Mouse (Mus musculus) kidney, adult 9 months (tissue): ENCODE results near the gene Btbd11.

Experiments used
- DNase-seq: peaks from one replicate; pipeline ENCODE4 v3.0.0; 2022

Gene Btbd11

DNA sequence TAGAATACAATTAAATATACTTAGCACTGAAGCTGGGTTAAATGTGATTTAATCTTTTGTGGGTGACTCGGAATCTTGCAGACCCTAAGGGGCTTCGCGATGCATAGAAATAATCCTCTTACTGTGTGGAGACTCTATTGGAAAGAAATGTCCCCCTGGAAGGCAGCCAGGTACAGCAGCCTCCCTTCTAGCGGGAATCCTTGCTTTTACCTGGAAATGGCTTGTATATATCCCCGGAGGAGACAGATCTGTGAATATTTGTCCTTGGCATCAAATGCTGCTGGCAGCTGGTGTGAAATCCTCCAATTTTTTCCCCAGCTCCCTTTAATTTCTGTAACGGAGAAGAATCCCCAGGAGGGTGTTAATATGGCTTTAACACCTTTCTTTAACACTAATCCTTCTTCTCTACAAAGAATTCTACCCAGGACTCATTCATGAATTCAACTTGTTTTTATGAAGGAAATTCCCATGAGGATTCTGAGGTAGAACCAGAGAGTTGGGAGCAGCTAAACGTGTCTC lies 146.6 kb downstream of the Btbd11 start:
- no peak for DNase-seq

DNA sequence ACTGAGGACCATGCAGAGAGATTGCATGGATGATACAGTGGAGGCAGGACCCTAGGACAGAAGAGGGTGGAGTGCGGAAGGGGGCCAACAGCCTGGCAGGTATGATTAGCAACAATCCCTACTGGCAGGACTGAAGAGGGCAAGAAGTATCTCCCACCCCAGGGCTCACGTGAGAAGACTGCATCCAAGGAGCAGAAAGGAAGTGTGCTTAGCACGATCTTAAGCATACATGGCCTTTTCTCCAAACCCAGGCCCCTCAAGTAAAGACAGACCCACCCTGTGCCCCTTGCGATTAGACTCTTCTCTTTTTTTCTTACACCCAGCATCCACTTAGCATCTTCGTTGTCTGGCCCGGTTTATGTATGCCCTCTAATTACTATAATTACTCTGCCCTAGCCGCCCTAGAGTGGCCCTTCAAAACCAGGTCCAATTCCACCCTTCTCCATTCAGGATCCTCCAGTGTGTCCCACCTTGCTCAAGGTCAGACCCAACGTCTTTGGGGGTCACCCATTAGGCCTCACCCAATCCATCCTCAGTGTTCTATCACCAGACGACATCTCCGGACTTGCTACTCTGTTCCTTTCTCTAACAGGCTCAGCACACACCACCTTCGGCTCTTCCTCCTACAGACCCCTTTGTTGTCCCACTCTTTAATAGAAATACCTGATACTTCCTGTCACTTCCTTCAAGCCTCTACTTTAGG lies 151.6 kb downstream of the Btbd11 start:
- no peak for DNase-seq

DNA sequence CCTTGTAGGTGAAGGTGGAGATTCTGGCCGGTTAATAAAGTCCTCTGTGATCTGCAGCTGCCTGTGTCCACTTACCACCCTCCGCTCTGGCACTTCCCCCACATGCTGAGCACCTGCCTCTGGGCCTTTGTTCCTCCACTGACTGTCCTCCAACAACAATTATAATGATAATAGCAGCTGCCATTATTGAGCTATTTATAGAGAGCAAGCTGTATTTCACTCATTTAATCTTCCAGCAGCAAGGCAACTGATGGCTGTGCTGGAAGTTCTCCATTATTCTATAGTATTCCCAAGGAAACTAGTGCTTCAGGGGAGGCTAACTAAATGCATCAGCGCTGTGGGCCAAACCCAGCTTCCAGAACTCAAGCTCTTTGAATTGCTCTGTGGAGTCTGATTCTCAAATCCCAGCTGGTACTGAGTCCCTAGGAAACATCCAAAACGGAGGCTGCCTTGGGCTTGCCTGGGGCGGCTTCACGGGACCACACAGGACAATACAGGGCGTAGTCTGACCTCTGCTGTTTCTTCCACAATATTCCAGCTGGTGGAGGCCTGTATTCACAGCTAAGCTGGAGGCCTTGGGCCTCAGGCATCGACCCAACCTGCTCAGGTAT lies 153.0 kb downstream of the Btbd11 start:
- no peak for DNase-seq

DNA sequence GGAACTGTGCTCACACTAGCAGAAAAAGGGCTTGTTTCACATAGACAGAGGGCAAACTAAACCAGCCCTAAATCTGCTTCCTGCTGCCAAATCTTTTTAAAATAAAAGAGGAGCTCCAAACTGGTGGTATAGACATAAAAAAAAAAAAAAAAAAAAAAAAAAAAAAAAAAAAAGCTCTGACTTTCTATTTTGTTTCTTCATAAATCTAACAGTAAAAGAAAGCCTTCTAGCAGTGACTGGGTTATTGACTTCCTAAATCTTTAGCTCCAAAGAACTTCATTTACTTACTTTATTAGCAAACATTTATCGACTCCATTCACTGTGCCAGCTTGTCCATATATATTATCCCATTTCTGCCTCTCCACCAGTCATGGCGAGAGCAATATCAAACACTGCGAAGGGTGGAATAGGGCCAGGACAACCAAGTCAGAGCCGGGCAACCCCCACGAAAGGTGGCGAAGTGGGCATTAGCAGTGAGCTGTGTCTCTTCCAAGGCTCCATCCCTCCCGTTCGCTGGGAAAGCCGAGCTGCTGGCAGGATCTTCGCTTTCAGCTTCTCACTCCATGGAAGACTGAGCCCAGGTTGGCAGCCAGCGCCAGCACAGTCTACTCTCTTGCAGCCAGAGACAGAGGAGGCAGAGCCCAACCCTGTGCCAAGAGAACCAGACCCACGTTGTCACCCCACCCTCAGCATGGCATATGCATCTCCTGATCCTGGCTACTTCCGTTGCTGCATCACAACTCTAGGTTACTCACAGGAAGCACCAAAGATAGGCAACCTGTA lies 153.9 kb downstream of the Btbd11 start:
- DNase-seq: no peak

DNA sequence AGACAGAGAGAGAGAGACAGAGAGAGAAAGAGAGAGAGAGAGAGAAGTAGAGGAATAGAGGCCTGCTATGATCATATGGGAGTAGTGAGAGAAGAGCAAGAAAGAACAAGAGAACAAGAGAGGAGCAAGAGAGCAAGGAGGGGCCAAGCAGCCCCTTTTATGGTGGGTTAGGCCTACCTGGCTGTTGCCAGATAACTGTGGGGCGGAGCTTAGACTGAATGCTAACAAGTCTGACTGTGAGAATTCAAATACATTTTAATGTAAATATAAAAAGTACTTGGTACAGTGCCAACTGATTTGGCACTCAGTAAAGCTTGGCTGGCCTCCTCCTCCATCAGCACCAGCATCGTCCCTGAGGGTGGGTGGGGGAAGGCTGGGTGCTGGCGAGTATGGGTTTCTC lies 154.9 kb downstream of the Btbd11 start:
- DNase-seq: no peak

DNA sequence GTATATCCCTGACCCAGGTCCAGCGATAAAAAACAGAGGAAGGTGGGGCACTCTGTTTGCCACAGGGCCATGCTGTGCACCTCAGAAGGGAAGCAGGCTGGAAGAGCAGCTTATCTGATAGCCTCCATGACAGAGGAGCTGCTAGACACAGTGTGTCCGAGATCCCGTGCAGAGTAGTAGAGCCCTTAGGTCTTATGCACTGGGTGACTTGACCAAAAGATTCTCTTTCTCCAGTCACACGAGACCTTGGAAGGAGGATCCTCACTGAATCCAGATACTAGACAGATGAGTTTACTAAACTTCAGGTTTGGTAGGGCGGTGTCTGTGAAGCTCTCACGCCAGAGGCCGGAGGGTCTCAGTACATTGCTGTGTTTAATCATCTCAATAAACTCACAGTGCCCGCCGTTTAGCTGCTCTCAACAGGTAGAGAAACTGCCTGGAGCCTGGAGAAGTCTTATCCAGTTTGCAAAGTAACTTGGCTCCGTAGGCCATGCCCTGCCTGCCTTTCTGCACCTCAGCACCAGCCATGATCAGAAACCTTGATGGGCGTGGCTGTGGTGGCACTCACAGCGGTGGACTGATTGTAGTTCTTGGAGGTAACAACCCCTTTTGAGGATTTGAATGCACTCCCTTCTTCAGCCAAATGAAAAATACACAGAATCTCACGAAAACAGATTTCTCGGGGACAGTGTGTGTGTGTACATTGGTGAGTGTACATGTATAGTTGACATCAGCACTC lies 155.4 kb downstream of the Btbd11 start:
- no peak for DNase-seq

DNA sequence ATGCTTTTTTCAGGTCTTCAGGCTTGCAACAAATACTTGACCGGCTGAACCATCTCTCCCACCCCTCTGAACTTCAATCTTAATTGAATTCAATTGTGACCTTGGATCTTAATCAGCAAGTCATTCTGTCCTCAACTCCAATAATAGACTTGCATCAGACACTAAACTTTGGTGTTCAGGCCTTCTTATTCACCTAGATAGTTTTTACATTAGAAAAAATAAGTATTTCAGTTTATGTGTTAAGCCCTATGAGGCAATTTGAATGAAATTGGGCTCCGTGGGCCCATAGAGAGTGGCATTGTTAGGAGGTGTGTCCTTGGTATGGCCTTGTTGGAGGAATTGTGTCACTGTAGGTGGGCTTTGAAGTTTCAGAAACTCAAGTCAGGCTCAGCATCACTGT lies 156.7 kb downstream of the Btbd11 start:
- no peak for DNase-seq

DNA sequence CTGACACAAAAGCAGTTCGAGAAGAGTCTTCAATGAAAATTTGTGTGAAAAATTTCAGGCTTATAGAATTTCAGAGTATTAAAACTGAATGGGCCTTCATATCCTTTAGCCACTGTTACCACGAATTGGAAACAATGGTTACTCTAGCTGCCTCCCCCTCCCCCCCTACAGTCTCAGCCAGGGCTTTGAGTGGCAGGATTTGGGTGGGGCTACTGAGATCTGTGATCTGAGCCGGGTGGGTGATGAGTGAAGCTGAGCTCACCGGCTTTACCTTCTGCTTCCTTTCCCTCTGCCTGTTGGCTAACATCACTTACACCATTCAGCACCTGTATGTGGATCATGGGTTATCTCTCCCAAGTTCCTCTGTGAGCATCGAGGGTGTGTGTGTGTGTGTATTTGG lies 158.4 kb downstream of the Btbd11 start:
- no peak for DNase-seq

DNA sequence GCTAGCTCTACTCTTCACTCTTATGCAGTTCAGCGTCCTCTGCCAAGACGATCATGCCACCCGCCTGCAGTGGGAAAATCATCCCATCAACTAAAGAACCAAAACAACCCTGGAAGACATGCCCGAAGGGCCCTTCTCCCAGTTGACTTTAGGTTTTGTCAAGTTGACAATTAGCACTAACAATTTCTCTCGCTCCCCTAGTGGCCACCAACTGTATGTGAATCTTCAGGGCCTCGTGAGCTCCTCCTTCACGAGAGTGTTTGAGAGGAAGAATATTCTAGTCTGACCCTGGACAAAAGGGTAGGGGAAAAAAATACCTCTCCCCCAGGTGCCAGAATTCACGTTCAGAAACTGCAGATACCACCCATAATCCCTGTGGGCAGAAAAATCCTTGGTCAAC lies 168.6 kb downstream of the Btbd11 start:
- DNase-seq: no peak

DNA sequence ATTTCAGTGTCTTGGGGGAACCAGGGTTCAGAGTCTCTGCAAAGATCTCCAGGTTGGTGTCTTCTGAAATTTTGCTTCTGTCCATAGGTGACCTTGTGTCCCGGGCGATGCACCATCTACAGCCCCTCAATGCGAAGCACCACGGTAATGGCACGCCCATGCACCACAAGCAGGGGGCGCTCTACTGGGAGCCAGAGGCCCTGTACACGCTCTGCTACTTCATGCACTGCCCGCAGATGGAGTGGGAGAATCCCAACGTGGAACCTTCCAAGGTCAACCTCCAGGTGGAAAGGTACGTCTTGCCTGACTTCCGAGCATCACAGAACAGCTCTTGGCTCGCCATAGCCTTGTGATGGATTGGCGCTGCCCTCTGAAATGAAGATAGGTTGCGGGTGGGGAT lies 174.8 kb downstream of the Btbd11 start:
- no peak for DNase-seq

DNA sequence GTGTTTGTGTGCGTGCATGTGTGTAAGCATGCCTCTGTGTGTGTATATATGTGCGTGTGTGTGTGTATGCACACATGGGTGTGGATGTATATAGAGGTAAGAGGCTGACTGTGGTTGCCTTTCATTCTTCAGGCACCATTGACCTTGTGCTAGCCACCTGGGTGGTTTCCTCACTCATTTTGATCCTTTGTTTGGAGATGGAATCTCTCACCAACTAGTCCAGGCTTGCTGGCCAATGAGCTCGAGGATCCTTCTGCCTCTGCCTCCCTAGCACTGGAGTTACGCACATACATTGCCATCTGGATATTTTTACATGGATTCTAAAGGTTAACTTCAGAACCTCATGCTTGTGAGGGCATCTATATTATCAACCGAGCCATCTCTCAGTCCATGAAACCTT lies 184.8 kb downstream of the Btbd11 start:
- DNase-seq: no peak

DNA sequence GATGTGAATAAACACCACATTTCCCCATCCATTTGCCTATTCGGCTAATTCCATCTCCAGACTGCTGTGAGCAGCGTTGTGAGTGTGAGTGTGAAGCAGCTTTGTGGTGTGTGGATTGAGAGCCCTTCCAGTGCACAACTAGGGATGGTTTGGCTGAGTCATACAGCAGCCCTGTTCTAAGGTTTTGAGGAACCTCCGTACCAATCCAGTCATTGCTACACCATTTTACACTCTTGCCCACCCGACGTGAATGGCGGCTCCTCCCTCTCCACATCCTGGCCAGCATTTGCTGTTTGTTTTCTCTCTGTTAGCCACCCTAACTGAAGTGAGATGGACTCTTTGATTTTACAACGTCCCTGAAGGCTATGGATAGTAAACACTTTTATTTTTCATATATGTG lies 186.0 kb downstream of the Btbd11 start:
- no peak for DNase-seq

DNA sequence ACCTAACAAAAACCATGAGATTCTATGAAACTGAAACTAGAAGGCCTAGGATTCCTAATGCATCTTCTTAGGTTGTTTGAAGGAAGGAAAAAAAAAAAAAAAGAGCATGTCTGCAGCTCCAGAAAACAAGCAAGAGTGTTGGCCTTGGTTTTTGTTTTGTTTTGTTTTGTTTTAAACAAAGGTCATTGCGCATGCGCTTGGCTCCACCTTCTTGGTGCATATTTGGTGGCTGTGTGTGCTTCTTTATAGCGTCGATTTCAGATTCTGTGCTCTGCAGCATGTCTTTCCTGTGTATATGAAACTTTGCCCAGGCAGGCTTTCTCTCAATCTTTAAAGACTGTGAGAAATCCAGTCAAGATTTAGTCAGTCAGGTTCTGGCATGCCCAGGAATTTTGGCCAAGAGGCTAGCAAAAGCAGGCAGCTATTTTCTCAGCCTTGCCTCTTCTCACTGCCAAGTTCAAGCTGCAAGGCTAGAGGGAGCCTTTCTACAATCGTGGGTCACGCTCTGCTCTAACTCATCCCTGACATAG lies 191.3 kb downstream of the Btbd11 start:
- no peak for DNase-seq

DNA sequence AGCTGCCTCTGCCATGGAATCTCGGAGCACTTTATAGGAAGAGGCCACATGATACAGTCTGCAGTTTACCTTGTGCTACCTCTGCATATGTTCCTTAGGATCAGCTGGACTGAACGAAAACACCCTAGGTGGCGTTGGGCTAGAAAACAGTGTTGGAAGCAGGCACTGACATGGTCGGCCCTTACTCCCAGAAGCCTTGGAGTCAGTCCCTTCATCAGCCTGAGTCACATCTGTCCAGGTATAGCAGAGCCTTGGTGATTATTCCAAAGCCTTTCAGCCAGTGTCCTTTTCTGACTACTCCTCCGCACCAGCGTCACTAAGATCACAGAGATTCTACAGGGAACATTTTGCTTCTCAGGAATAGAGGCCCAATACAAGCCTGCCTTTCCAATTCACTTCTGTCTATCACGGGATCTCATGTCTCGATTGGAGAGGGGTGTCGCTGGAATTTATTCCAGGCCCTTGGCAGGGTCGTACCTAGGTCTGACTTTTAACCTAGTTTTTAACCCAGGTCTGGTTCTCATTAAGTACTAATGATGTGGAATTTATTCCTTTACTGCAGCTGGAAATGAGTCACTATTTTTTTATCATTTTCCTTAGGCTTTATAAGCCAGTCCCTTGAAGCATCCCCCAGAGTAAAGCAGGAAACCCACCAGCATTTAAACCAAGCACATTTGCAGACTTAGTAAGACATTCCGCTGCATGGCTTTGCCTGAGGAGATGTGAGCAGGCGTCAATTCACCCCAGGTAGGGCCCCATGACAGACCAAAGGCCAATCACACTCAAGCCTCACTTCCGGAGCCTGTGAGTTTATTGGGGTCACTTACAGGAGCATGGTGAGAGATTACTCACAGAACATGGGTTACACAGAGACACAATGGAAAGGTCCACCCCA lies 192.2 kb downstream of the Btbd11 start:
- no peak for DNase-seq

DNA sequence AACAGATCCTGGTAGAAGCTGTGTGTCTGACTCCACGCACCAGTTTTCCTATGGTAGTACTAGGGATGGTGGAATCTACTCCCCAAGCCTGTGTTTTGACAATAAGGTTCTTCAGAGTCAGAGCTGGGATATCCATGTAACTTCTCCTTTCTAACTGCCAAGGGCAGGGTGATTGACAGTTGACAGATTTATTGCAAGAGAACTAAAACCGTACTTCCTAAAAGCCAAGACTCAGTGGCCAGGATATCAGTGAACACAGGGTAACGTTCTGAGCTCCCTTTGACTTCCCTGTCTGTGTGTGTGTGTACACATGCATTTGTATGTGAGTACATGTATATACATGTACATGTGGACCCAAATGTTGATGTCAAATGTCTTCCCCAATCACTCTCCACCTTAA lies 201.1 kb downstream of the Btbd11 start:
- DNase-seq: no peak

DNA sequence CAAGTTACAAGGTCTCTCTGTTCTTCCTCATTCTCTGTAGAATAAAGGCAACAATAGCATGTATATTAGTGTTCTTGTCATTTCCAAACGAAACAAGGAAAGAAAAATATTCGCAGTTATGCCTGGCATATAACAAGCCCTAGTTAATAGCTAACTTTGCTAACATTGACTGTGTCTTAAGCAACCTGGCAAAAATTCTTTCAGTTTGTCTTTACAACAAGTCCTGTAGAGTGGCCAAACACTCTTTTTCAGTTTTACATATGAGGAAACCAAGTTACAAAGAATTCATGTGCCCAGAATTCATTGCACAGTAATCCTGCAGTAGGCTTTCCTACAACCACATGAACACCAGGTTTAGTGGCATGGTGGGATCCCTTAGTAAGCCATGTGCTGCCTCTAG lies 203.4 kb downstream of the Btbd11 start:
- DNase-seq: no peak

DNA sequence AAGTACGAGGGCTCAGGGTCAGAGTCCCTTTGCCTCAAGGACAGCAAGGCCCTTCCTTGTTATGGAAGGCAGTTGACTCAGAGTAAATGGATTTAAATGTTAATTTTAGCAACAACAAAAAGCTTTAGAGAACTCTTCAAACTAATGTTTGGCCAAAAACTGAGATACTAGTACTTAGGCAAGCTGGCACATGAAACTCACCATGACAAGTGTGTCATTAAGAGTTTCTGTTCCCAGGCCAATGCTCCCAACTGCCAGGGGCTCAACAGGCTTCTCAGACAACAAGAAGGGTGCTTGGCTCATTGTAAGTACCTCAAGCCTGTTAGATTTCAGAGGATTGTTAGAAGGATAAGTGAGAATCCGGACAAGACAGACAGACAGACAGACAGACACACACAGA lies 204.7 kb downstream of the Btbd11 start:
- DNase-seq: no peak

DNA sequence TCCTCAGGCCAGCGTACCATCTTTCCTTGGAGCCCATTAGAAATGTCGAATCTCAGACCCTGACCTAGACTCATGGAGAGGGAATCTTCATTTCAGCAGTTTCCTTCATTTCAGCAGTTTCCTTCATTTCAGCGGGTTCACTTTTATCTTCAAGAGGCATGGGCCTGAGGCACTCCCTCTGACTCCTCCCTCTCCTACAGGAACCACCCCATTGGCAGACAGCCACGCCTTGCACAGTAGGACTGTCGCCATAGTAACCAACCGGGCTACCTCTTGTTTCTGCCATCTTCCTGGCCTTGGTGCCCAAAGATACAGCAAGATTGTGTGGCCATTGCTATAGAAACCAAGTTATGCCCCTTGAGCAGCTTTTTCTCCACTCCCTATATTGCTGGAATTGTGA lies 205.4 kb downstream of the Btbd11 start:
- DNase-seq: no peak

DNA sequence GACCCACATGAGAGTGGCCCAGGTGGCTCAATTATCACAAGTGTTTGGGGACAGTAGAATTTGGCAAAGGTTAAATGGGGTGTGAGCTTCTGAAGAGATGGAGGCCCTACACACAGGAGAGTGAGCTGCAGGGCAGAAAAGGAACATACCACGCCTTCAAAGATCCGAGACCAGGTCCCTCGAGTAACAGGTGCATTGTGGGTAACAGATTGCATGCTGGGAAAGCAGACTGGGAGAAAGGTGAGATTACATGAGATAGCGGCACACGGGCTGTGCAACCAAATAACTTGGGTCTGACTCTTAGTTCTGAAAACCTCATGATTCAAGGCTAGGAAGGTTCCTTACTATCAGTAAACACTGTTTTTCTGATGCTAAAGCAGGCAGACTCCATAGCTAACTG lies 209.7 kb downstream of the Btbd11 start:
- DNase-seq: no peak

DNA sequence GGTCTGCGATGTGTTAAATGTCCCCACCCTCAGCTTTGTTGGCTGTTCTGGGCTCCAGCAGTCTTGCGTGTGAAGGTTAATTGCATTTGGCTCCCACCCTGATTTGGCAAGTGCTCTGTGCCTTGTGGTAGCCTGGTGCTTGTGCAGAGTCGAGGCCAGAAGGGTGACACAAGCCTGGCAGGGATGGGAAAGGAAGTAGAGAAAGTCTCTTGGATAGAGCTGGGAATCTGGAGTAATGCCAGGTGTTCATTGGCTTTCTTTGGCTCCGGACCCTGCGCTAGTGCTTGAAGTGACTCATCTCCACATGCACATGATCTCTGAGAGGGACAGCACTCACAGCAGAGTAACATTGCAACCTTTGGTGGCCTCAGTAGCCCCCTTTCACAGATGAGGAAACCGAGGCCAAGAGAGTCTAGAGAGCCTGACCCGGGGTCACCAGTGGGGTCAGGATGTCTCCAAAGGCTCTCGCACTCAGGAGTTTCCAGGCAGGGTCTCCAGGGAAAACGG lies 211.5 kb downstream of the Btbd11 start:
- no peak for DNase-seq

DNA sequence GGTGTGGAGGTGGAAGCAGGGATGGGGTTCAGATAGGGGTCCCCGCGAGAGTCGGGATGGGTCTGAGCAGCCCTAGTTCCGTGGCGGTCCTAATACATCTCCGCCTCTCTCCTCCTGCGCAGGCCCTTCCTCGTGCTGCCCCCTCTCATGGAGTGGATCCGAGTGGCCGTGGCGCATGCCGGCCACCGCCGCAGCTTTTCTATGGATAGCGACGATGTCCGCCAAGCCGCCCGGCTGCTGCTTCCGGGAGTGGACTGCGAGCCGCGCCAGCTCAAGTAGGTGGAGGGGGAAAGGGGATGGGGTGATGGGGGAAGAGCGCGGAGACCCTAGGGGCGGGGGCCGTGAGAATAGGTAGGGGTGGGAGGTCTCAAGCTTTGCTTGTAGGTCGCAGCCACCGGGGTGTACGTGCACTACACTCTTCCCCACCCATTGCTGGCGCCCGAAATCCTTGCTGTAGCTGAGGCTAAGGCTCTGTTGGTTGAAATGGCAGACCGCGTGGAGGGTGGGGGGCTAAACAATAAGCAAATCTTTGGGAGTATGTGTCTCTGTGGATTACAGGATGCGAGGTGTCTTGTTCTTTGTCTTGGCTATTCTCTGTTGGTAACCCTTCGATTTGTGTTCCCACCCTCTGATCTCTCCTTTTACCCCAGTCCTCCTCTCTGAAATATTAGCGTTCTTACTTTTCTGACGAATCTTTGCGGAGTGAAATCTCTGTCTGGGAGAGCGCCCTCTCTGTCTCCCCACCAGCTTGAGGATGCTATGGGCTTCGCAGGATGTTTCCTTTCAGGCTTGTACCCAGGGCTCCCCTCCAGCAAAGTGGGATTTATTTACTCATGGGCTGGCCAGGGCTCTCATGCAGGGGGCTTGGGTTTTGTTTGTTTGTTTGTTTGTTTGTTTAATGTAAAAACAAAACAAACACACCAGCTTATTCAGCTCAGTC lies 212.3 kb downstream of the Btbd11 start:
- no peak for DNase-seq
